Mouse (Mus musculus) stomach, embryonic 15.5 days (tissue): ENCODE measurements around the gene Ephb2. TPM values are rescaled to one million over a fixed set of nuclear protein-coding genes. Genes with fewer than 3 reads are reported as not detected.

Source experiments
- ATAC-seq: fragments of 200-750 bp; cut with Nextera tagmentation; 2 replicates; pipeline ENCODE4 v1.8.0; 2017; ENCODE audit warnings: low read depth, moderate number of reproducible peaks, moderate TSS enrichment; ENCODE audit not compliant: insufficient read depth, low FRiP score
- H3K27ac ChIP-seq: fragments of 300-500 bp; sonication (generic); 2 replicates; pipeline ENCODE4 v1.5.1; 2015; ENCODE audit warnings: mild to moderate bottlenecking, inconsistent platforms
- H3K27me3 ChIP-seq: fragments of 300-500 bp; sonication (generic); replicated peaks from 2 replicates; pipeline ENCODE4 v1.6.1; 2015; ENCODE audit warnings: inconsistent platforms
- H3K36me3 ChIP-seq: fragments of 300-500 bp; sonication (generic); 2 replicates; pipeline ENCODE4 v1.6.1; 2015; ENCODE audit warnings: inconsistent platforms
- H3K4me1 ChIP-seq: fragments of 300-500 bp; sonication (generic); 2 replicates; pipeline ENCODE4 v1.6.1; 2015; ENCODE audit warnings: inconsistent platforms
- H3K4me2 ChIP-seq: fragments of 300-500 bp; sonication (generic); 2 replicates; pipeline ENCODE4 v1.6.1; 2015; ENCODE audit warnings: mild to moderate bottlenecking, inconsistent platforms
- H3K4me3 ChIP-seq: fragments of 300-500 bp; sonication (generic); replicated peaks from 2 replicates; pipeline ENCODE4 v1.5.1; 2015; ENCODE audit warnings: inconsistent platforms
- H3K9ac ChIP-seq: fragments of 300-500 bp; sonication (generic); 2 replicates; pipeline ENCODE4 v1.6.1; 2015; ENCODE audit warnings: inconsistent platforms
- H3K9me3 ChIP-seq: fragments of 300-500 bp; sonication (generic); 2 replicates; pipeline ENCODE4 v1.6.1; 2016; ENCODE audit warnings: inconsistent platforms
- WGBS: fragments of 180-500 bp; shearing (Covaris S2); methylation state at CpG from one replicate; pipeline ENCODE4 v1.1.7; 2015; 5-methylcytosine and 5-hydroxymethylcytosine counted together
- polyA plus RNA-seq: library from polyadenylated mRNA; unstranded; fragments of >200 nt; fragmentation: Nextera tagmentation; extraction: Ambion mirVana; gene quantifications from 2 replicates; pipeline ENCODE4 v1.2.1, GENCODE M21; 2015

Ephb2 gene
- polyA plus RNA-seq, 1 experiment from 2014 or later: 8.6 TPM

GRCm38 (mm10) chr4:136688113-136688512 lies 147.7 kb downstream of the Ephb2 start:
- H3K27me3 ChIP-seq: no peaks in the 10 kb centered on the region
- ATAC-seq: no peak
- no peak overlapping the region for H3K9ac ChIP-seq
- no peak overlapping the region for H3K4me3 ChIP-seq
- no peaks in the 10 kb centered on the region for H3K4me1 ChIP-seq
- H3K4me2 ChIP-seq: no peak overlapping the region
- no peaks in the 10 kb centered on the region for H3K9me3 ChIP-seq
- H3K27ac ChIP-seq: no peak overlapping the region
- peaks cover 20% of the 10 kb centered on the region for H3K36me3 ChIP-seq
- 65% methylated on average over 4 of the region's 4 CpGs for WGBS

GRCm38 (mm10) chr4:136685431-136685869 lies 150.3 kb downstream of the Ephb2 start:
- no peak overlapping the region for H3K9ac ChIP-seq
- H3K27ac ChIP-seq: no peak overlapping the region

GRCm38 (mm10) chr4:136684485-136684884 lies 151.3 kb downstream of the Ephb2 start:
- H3K4me2 ChIP-seq: no peak overlapping the region
- H3K9ac ChIP-seq: no peak overlapping the region
- no peak overlapping the region for H3K27ac ChIP-seq
- 60% methylated on average over 6 of the region's 6 CpGs for WGBS
- H3K36me3 ChIP-seq: no peaks in the 10 kb centered on the region
- H3K4me3 ChIP-seq: no peak overlapping the region
- H3K9me3 ChIP-seq: no peaks in the 10 kb centered on the region
- no peak for ATAC-seq
- H3K27me3 ChIP-seq: no peaks in the 10 kb centered on the region
- no peaks in the 10 kb centered on the region for H3K4me1 ChIP-seq

More at GRCm38 (mm10) chr4:136685431-136685869, 150.3 kb downstream of the Ephb2 start:
- 52% methylated on average over 10 of the region's 10 CpGs for WGBS
- no peaks in the 10 kb centered on the region for H3K27me3 ChIP-seq
- no peaks in the 10 kb centered on the region for H3K9me3 ChIP-seq
- no peak overlapping the region for H3K4me3 ChIP-seq
- H3K4me1 ChIP-seq: no peaks in the 10 kb centered on the region
- H3K4me2 ChIP-seq: no peak overlapping the region
- H3K36me3 ChIP-seq: 0 out of 2 replicates have a peak, but pooled peaks cover 4% of the 10 kb centered on the region
- no peak for ATAC-seq

GRCm38 (mm10) chr4:136680641-136681040 lies 155.1 kb downstream of the Ephb2 start:
- no peak for ATAC-seq
- no peaks in the 10 kb centered on the region for H3K36me3 ChIP-seq
- no peak overlapping the region for H3K4me2 ChIP-seq
- no peak overlapping the region for H3K4me3 ChIP-seq
- H3K9me3 ChIP-seq: no peaks in the 10 kb centered on the region
- H3K4me1 ChIP-seq: no peaks in the 10 kb centered on the region
- 81% methylated on average over 14 of the region's 14 CpGs for WGBS
- no peaks in the 10 kb centered on the region for H3K27me3 ChIP-seq
- H3K27ac ChIP-seq: no peak overlapping the region
- no peak overlapping the region for H3K9ac ChIP-seq

GRCm38 (mm10) chr4:136679221-136679620 lies 156.6 kb downstream of the Ephb2 start:
- H3K9ac ChIP-seq: no peak overlapping the region
- H3K4me3 ChIP-seq: no peak overlapping the region
- no peak for ATAC-seq
- no peaks in the 10 kb centered on the region for H3K27me3 ChIP-seq
- H3K36me3 ChIP-seq: 0 out of 2 replicates have a peak, but pooled peaks cover 3% of the 10 kb centered on the region
- no peak overlapping the region for H3K4me2 ChIP-seq
- H3K27ac ChIP-seq: no peak overlapping the region
- no peaks in the 10 kb centered on the region for H3K9me3 ChIP-seq
- 68% methylated on average over 8 of the region's 8 CpGs for WGBS
- no peaks in the 10 kb centered on the region for H3K4me1 ChIP-seq

GRCm38 (mm10) chr4:136678480-136678879 lies 157.3 kb downstream of the Ephb2 start:
- no peaks in the 10 kb centered on the region for H3K27me3 ChIP-seq
- no peak overlapping the region for H3K4me2 ChIP-seq
- no peaks in the 10 kb centered on the region for H3K9me3 ChIP-seq
- no peak for ATAC-seq
- no peaks in the 10 kb centered on the region for H3K4me1 ChIP-seq
- H3K4me3 ChIP-seq: no peak overlapping the region
- H3K27ac ChIP-seq: no peak overlapping the region
- 0 out of 2 replicates have a peak, but pooled peaks cover 5% of the 10 kb centered on the region for H3K36me3 ChIP-seq
- no peak overlapping the region for H3K9ac ChIP-seq
- WGBS: 5% methylated on average over 3 of the region's 3 CpGs

GRCm38 (mm10) chr4:136675439-136675838 lies 160.3 kb downstream of the Ephb2 start:
- 0 out of 2 replicates have a peak, but pooled peaks cover 10% of the 10 kb centered on the region for H3K36me3 ChIP-seq

GRCm38 (mm10) chr4:136672335-136673090 lies 163.3 kb downstream of the Ephb2 start:
- Histone ChIP-seq H3K36me3 (0 out of 2 replicates have a peak, but pooled peaks cover 10% of the 10 kb centered on the region), H3K4me1 (no peaks in the 10 kb centered on the region), H3K4me2 (no peak overlapping the region), H3K9ac (no peak overlapping the region), H3K27ac (no peak overlapping the region), H3K27me3 (no peaks in the 10 kb centered on the region), H3K9me3 (no peaks in the 10 kb centered on the region), H3K4me3 (no peak overlapping the region)
- 88% methylated on average over 19 of the region's 19 CpGs for WGBS
- ATAC-seq: no peak

More at GRCm38 (mm10) chr4:136675439-136675838, 160.3 kb downstream of the Ephb2 start:
- no peak for ATAC-seq
- H3K9ac ChIP-seq: no peak overlapping the region
- no peaks in the 10 kb centered on the region for H3K9me3 ChIP-seq
- no peak overlapping the region for H3K4me3 ChIP-seq
- H3K4me1 ChIP-seq: no peaks in the 10 kb centered on the region
- H3K27me3 ChIP-seq: no peaks in the 10 kb centered on the region
- no peak overlapping the region for H3K4me2 ChIP-seq
- no peak overlapping the region for H3K27ac ChIP-seq
- WGBS: 90% methylated on average over 9 of the region's 9 CpGs

GRCm38 (mm10) chr4:136667757-136668156 lies 168.0 kb downstream of the Ephb2 start:
- Histone ChIP-seq H3K27me3 (no peaks in the 10 kb centered on the region), H3K9me3 (no peaks in the 10 kb centered on the region), H3K27ac (no peak overlapping the region), H3K4me1 (no peaks in the 10 kb centered on the region), H3K4me3 (no peak overlapping the region), H3K36me3 (no peaks in the 10 kb centered on the region), H3K9ac (no peak overlapping the region), H3K4me2 (no peak overlapping the region)
- no peak for ATAC-seq
- WGBS: 67% methylated on average over 10 of the region's 10 CpGs

- no peak overlapping the region for H3K4me2 ChIP-seq
- no peaks in the 10 kb centered on the region for H3K36me3 ChIP-seq
- no peaks in the 10 kb centered on the region for H3K9me3 ChIP-seq
- ATAC-seq: no peak
- no peak overlapping the region for H3K4me3 ChIP-seq
- 71% methylated on average over 4 of the region's 4 CpGs for WGBS
- H3K27ac ChIP-seq: no peak overlapping the region
- H3K9ac ChIP-seq: no peak overlapping the region
- H3K27me3 ChIP-seq: no peaks in the 10 kb centered on the region
- H3K4me1 ChIP-seq: no peaks in the 10 kb centered on the region
Measured at GRCm38 (mm10) chr4:136666002-136666401, 169.8 kb downstream of the Ephb2 start.

GRCm38 (mm10) chr4:136665068-136665467 lies 170.7 kb downstream of the Ephb2 start:
- WGBS: 66% methylated on average over 9 of the region's 9 CpGs
- no peak overlapping the region for H3K9ac ChIP-seq
- no peaks in the 10 kb centered on the region for H3K9me3 ChIP-seq
- H3K27me3 ChIP-seq: no peaks in the 10 kb centered on the region
- no peak for ATAC-seq
- no peak overlapping the region for H3K4me3 ChIP-seq
- no peaks in the 10 kb centered on the region for H3K4me1 ChIP-seq
- H3K27ac ChIP-seq: no peak overlapping the region
- no peak overlapping the region for H3K4me2 ChIP-seq
- peaks cover 8% of the 10 kb centered on the region; the same call in 1 of the 2 replicates for H3K36me3 ChIP-seq

- Histone ChIP-seq H3K4me3 (no peak overlapping the region), H3K9ac (no peak overlapping the region), H3K9me3 (no peaks in the 10 kb centered on the region), H3K4me2 (no peak overlapping the region), H3K27ac (no peak overlapping the region), H3K36me3 (peaks cover 32% of the 10 kb centered on the region), H3K27me3 (no peaks in the 10 kb centered on the region), H3K4me1 (no peaks in the 10 kb centered on the region)
- no peak for ATAC-seq
- 60% methylated on average over 3 of the region's 3 CpGs for WGBS
Measured at GRCm38 (mm10) chr4:136657914-136658313, 177.9 kb downstream of the Ephb2 start.
